9 mouse cellular contexts compared by ENCODE assay signal in genomic region chr11:96234906-96235305, GRCm38 (mm10). TPM values are rescaled to one million over a fixed set of nuclear protein-coding genes. Genes with fewer than 3 reads are reported as not detected.
DNase-seq lines count a peak whose midpoint lies in the region; ATAC-seq and TF ChIP-seq lines count a peak whose summit lies in the region.
"Had no signal": no experiment of that assay in that cellular context is flagged by ENCODE, and none has a peak within 500 bp of the region (broad histone marks: within the 10 kb centered on the region; RNA-seq: fewer than 3 reads in every experiment).

No protein-coding gene starts in this region.

- TF ChIP-seq EP300 in stomach, postnatal 0 days (optimal IDR thresholded peaks at IDR 0.05) = no peak

- TF ChIP-seq CTCF in kidney, postnatal 0 days (IDR thresholded peaks at IDR 0.05; ENCODE audit: low read depth) = peak; percentile 85
- TF ChIP-seq CTCF in stomach, postnatal 0 days (IDR thresholded peaks at IDR 0.05; ENCODE audit: low read depth) = peak; percentile 86

- 1% methylated on average over 12 of the region's 12 CpGs for WGBS in kidney, postnatal 0 days
- WGBS in stomach, postnatal 0 days = under 1% methylated on average over 12 of the region's 12 CpGs

- ATAC-seq in frontal cortex, adult (ENCODE audit: low TSS enrichment) = no peak
- ATAC-seq in common myeloid progenitor, adult 5-6 weeks (replicated peaks; ENCODE audit: low read depth, poor library complexity, severe bottlenecking) = peak; percentile 69
- ATAC-seq in kidney, postnatal 0 days (replicated peaks; ENCODE audit: low FRiP score, low read depth) = no peak
- ATAC-seq in stomach, postnatal 0 days (ENCODE audit: low FRiP score, low TSS enrichment) = no peak

- H3K36me3 ChIP-seq in kidney, postnatal 0 days (ENCODE audit: insufficient read depth, low read length) = no peaks in the 10 kb centered on the region
- no peaks in the 10 kb centered on the region for H3K36me3 ChIP-seq in stomach, postnatal 0 days (ENCODE audit: control insufficient read depth, insufficient read depth, low read length)

- H3K27ac ChIP-seq in kidney, postnatal 0 days = no peak overlapping the region
- H3K27ac ChIP-seq in stomach, postnatal 0 days (replicated peaks) = no peak overlapping the region

- H3K4me3 ChIP-seq in kidney, postnatal 0 days (replicated peaks; ENCODE audit: low read depth, low read length) = no peak overlapping the region
- H3K4me3 ChIP-seq in stomach, postnatal 0 days (ENCODE audit: low read depth, low read length) = no peak overlapping the region

- H3K4me2 ChIP-seq in kidney, postnatal 0 days (ENCODE audit: low read length) = no peak overlapping the region
- H3K4me2 ChIP-seq in stomach, postnatal 0 days (replicated peaks; ENCODE audit: low read depth) = no peak overlapping the region

- no peak overlapping the region for H3K9ac ChIP-seq in kidney, postnatal 0 days (ENCODE audit: low read depth, low read length)
- H3K9ac ChIP-seq in stomach, postnatal 0 days (ENCODE audit: low read length) = no peak overlapping the region

- H3K27me3 ChIP-seq in kidney, postnatal 0 days (ENCODE audit: insufficient read depth, low read length) = 0 out of 2 replicates have a peak, but pooled peaks cover 3% of the 10 kb centered on the region
- no peaks in the 10 kb centered on the region for H3K27me3 ChIP-seq in stomach, postnatal 0 days (ENCODE audit: control insufficient read depth, insufficient read depth, low read length)

- H3K9me3 ChIP-seq in kidney, postnatal 0 days (replicated peaks; ENCODE audit: low read length) = no peaks in the 10 kb centered on the region
- H3K9me3 ChIP-seq in stomach, postnatal 0 days (ENCODE audit: control insufficient read depth, low read length) = no peaks in the 10 kb centered on the region

- peak; percentile 21 to 32 for DNase-seq in frontal cortex, postnatal 25 days (ENCODE audit: low spot score in 2 of 2)
- peak; percentile 33 for DNase-seq in urinary bladder, adult 2 months (ENCODE audit: low spot score)
- DNase-seq in urinary bladder, postnatal 10 days (ENCODE audit: low spot score) = no peak
- DNase-seq in kidney, postnatal 0 days (ENCODE audit: low spot score) = peak; percentile 73
- DNase-seq in lung, postnatal 25 days (ENCODE audit: low spot score) = peak; percentile 1
- peak; percentile 66 for DNase-seq in stomach, postnatal 0 days (ENCODE audit: low spot score)

- no peaks in the 10 kb centered on the region for H3K4me1 ChIP-seq in kidney, postnatal 0 days (replicated peaks; ENCODE audit: insufficient read depth, low read length)
- H3K4me1 ChIP-seq in stomach, postnatal 0 days (replicated peaks; ENCODE audit: control insufficient read depth, insufficient read depth) = no peaks in the 10 kb centered on the region

RNA-seq across cellular contexts. Expression of gene Hoxb9, which starts 36.4 kb away (rescaled TPM):
- polyA plus RNA-seq in urinary bladder, adult 2 months (2012; rRNA removed) = 2.7 and 3.2 TPM in 2 replicates
- not detected in 2 replicates for total RNA-seq in common myeloid progenitor, adult 5-6 weeks (2017)
- polyA plus RNA-seq in kidney, postnatal 0 days (2015; fragmentation: Nextera tagmentation; extraction: Ambion mirVana) = 22.6 and 23.1 TPM in 2 replicates
- 0.05 and 0.06 TPM in 2 replicates for polyA plus RNA-seq in stomach, postnatal 0 days (2015; fragmentation: Nextera tagmentation; extraction: Ambion mirVana)
- total RNA-seq: layer of hippocampus, adult 8-10 months had no signal

RNA-seq across cellular contexts. Expression of gene Hoxb13, which starts 40.8 kb away (rescaled TPM):
- 1.5 and 1.7 TPM in 2 replicates for polyA plus RNA-seq in urinary bladder, adult 2 months (2012; rRNA removed)
- total RNA-seq in common myeloid progenitor, adult 5-6 weeks (2017) = not detected in 2 replicates
- polyA plus RNA-seq in kidney, postnatal 0 days (2015; fragmentation: Nextera tagmentation; extraction: Ambion mirVana) = not detected in 2 replicates
- polyA plus RNA-seq in stomach, postnatal 0 days (2015; fragmentation: Nextera tagmentation; extraction: Ambion mirVana) = not detected in 2 replicates
- total RNA-seq: layer of hippocampus, adult 8-10 months had no signal

RNA-seq across cellular contexts. Expression of gene Hoxb8, which starts 46.8 kb away (rescaled TPM):
- 12.0 and 13.4 TPM in 2 replicates for polyA plus RNA-seq in urinary bladder, adult 2 months (2012; rRNA removed)
- not detected in 2 replicates for total RNA-seq in common myeloid progenitor, adult 5-6 weeks (2017)
- 8.7 and 12.2 TPM in 2 replicates for polyA plus RNA-seq in kidney, postnatal 0 days (2015; fragmentation: Nextera tagmentation; extraction: Ambion mirVana)
- 0.42 and 0.83 TPM in 2 replicates for polyA plus RNA-seq in stomach, postnatal 0 days (2015; fragmentation: Nextera tagmentation; extraction: Ambion mirVana)
- total RNA-seq: layer of hippocampus, adult 8-10 months had no signal

RNA-seq across cellular contexts. Expression of gene Hoxb7, which starts 51.5 kb away (rescaled TPM):
- 9.5 and 9.6 TPM in 2 replicates for polyA plus RNA-seq in urinary bladder, adult 2 months (2012; rRNA removed)
- total RNA-seq in common myeloid progenitor, adult 5-6 weeks (2017) = not detected in 2 replicates
- 56.1 and 58.9 TPM in 2 replicates for polyA plus RNA-seq in kidney, postnatal 0 days (2015; fragmentation: Nextera tagmentation; extraction: Ambion mirVana)
- 5.5 and 6.0 TPM in 2 replicates for polyA plus RNA-seq in stomach, postnatal 0 days (2015; fragmentation: Nextera tagmentation; extraction: Ambion mirVana)
- total RNA-seq: layer of hippocampus, adult 8-10 months had no signal

RNA-seq across cellular contexts. Expression of gene Hoxb6, which starts 57.4 kb away (rescaled TPM):
- polyA plus RNA-seq in urinary bladder, adult 2 months (2012; rRNA removed) = 12.9 and 13.7 TPM in 2 replicates
- total RNA-seq in common myeloid progenitor, adult 5-6 weeks (2017) = not detected in 2 replicates
- polyA plus RNA-seq in kidney, postnatal 0 days (2015; fragmentation: Nextera tagmentation; extraction: Ambion mirVana) = 45.0 and 47.8 TPM in 2 replicates
- polyA plus RNA-seq in stomach, postnatal 0 days (2015; fragmentation: Nextera tagmentation; extraction: Ambion mirVana) = 6.9 and 7.9 TPM in 2 replicates
- total RNA-seq: layer of hippocampus, adult 8-10 months had no signal
